Mouse (Mus musculus) testis, adult 2 months (tissue): Measurements from ENCODE around the gene Gcnt4.

Source experiments
- CTCF ChIP-seq: fragments of 200-500 bp; IDR thresholded peaks from 2 replicates; pipeline ENCODE4 v1.5.1; 2012; ENCODE audit warnings: low read depth, mild to moderate bottlenecking, inconsistent platforms, low read length, moderate library complexity; ENCODE audit not compliant: control insufficient read depth, insufficient read depth, insufficient replicate concordance
- POLR2A ChIP-seq: fragments of 200-500 bp; IDR thresholded peaks from 2 replicates; pipeline ENCODE4 v1.6.1; 2012; ENCODE audit warnings: low read depth, mild to moderate bottlenecking, inconsistent platforms, low read length, moderate library complexity; ENCODE audit not compliant: control insufficient read depth

- TF ChIP-seq POLR2A (no peak), CTCF (no peak)
Observed at GRCm38 (mm10) chr13:96980561-96980960, 56.1 kb downstream of the Gcnt4 start.
